8 mouse cellular contexts compared by ENCODE assay signal in genomic region chr6:85916596-85916995, GRCm38 (mm10). TPM values are rescaled to one million over a fixed set of nuclear protein-coding genes. Genes with fewer than 3 reads are reported as not detected.
A peak's percentile ranks its signal among the peaks of the same experiment; 100 is the strongest.
DNase-seq lines count a peak whose midpoint lies in the region; ATAC-seq and TF ChIP-seq lines count a peak whose summit lies in the region.

No protein-coding gene starts in this region.

- peaks cover 17% of the 10 kb centered on the region for H3K36me3 ChIP-seq in erythroblast, embryonic 14.5 days (ENCODE audit: control insufficient read depth)
- H3K36me3 ChIP-seq in spleen, adult 2 months (ENCODE audit: control insufficient read depth, insufficient read depth, low read length): no peaks in the 10 kb centered on the region
- no peaks in the 10 kb centered on the region for H3K36me3 ChIP-seq in liver, embryonic 11.5 days (ENCODE audit: control insufficient read depth, insufficient read depth, low read length)
- H3K36me3 ChIP-seq in stomach, embryonic 16.5 days (ENCODE audit: control insufficient read depth, insufficient read depth, low read length): no peaks in the 10 kb centered on the region

- no peaks in the 10 kb centered on the region for H3K9me3 ChIP-seq in erythroblast, embryonic 14.5 days (ENCODE audit: control insufficient read depth, low read length)
- H3K9me3 ChIP-seq in liver, embryonic 11.5 days (ENCODE audit: control insufficient read depth, low read length): no peaks in the 10 kb centered on the region
- no peaks in the 10 kb centered on the region for H3K9me3 ChIP-seq in stomach, embryonic 16.5 days (replicated peaks; ENCODE audit: control insufficient read depth, low read length)

- peaks cover 26% of the 10 kb centered on the region for H3K4me1 ChIP-seq in erythroblast, embryonic 14.5 days (ENCODE audit: control insufficient read depth)
- H3K4me1 ChIP-seq in spleen, adult 2 months (ENCODE audit: control insufficient read depth, insufficient read depth, insufficient read length): 0 out of 2 replicates have a peak, but pooled peaks cover 4% of the 10 kb centered on the region
- peaks cover 7% of the 10 kb centered on the region; the same call in 1 of the 2 replicates for H3K4me1 ChIP-seq in liver, embryonic 11.5 days (replicated peaks; ENCODE audit: control insufficient read depth, insufficient read depth, low read length)
- H3K4me1 ChIP-seq in stomach, embryonic 16.5 days (ENCODE audit: control insufficient read depth, insufficient read depth, low read length): peaks cover 12% of the 10 kb centered on the region

- no peak for TF ChIP-seq POLR2A in spleen, adult 2 months (IDR thresholded peaks at IDR 0.05; ENCODE audit: low read depth, low read length)

- peak overlapping the region; percentile 72 for H3K4me3 ChIP-seq in erythroblast, embryonic 14.5 days (replicated peaks)
- peak overlapping the region; percentile 90; the same call in 1 of the 2 replicates for H3K4me3 ChIP-seq in spleen, adult 2 months (ENCODE audit: extremely low read depth, insufficient read depth, insufficient read length)
- peak overlapping the region; percentile 59 for H3K4me3 ChIP-seq in liver, embryonic 11.5 days (ENCODE audit: low read depth, low read length)
- peak overlapping the region; percentile 72 for H3K4me3 ChIP-seq in stomach, embryonic 16.5 days (replicated peaks; ENCODE audit: low read length)

- WGBS in spleen, adult 2 months: 88% methylated on average over 6 of the region's 6 CpGs
- 74% methylated on average over 6 of the region's 6 CpGs for WGBS in liver, embryonic 11.5 days
- WGBS in stomach, embryonic 16.5 days: 72% methylated on average over 6 of the region's 6 CpGs

- no peak for ATAC-seq in erythroblast, adult 5-6 weeks (replicated peaks; ENCODE audit: low FRiP score, poor library complexity, severe bottlenecking)
- no peak; the same call in 1 of the 2 replicates for ATAC-seq in liver, embryonic 11.5 days (replicated peaks; ENCODE audit: low FRiP score)
- no peak for ATAC-seq in stomach, embryonic 16.5 days (ENCODE audit: insufficient read depth, low FRiP score)

- H3K9ac ChIP-seq in liver, embryonic 11.5 days (ENCODE audit: low read depth, low read length): peak overlapping the region; percentile 83
- peak overlapping the region; percentile 83 for H3K9ac ChIP-seq in stomach, embryonic 16.5 days (ENCODE audit: low read length)

- DNase-seq in spleen, adult 2 months (ENCODE audit: low read depth in 1 of 2, low spot score in 2 of 2): no peak
- DNase-seq in spleen, adult 18-20 months: no peak
- no peak for DNase-seq in liver, embryonic 11.5 days (ENCODE audit: low spot score)
- no peak for DNase-seq in urinary bladder, postnatal 10 days (ENCODE audit: low spot score)
- no peak for DNase-seq in frontal cortex, postnatal 36 days (ENCODE audit: low spot score in 2 of 2)

- H3K27ac ChIP-seq in spleen, adult 2 months (ENCODE audit: insufficient read depth, low read length): peak overlapping the region; percentile 64; the same call in 1 of the 2 replicates
- H3K27ac ChIP-seq in liver, embryonic 11.5 days (ENCODE audit: low read depth, low read length): 0 out of 2 replicates have a peak overlapping the region, but pooled peaks have one; percentile 79
- H3K27ac ChIP-seq in stomach, embryonic 16.5 days (ENCODE audit: low read length): no peak overlapping the region

- H3K27me3 ChIP-seq in erythroblast, embryonic 14.5 days (ENCODE audit: control insufficient read depth): no peaks in the 10 kb centered on the region
- no peaks in the 10 kb centered on the region for H3K27me3 ChIP-seq in spleen, adult 2 months (ENCODE audit: control insufficient read depth, insufficient read depth, low read length)
- no peaks in the 10 kb centered on the region for H3K27me3 ChIP-seq in liver, embryonic 11.5 days (replicated peaks; ENCODE audit: control insufficient read depth, insufficient read depth, low read length)
- no peaks in the 10 kb centered on the region for H3K27me3 ChIP-seq in stomach, embryonic 16.5 days (ENCODE audit: control insufficient read depth, insufficient read depth, low read length)

- TF ChIP-seq CTCF in spleen, adult 2 months (IDR thresholded peaks at IDR 0.05; ENCODE audit: extremely low read depth, insufficient read depth, insufficient read length, insufficient replicate concordance): no peak

- peak overlapping the region; percentile 66 for H3K4me2 ChIP-seq in liver, embryonic 11.5 days
- H3K4me2 ChIP-seq in stomach, embryonic 16.5 days (ENCODE audit: low read depth, low read length): peak overlapping the region; percentile 58

RNA-seq across cellular contexts. Expression of gene Nat8f1, which starts 1.1 kb away (rescaled TPM):
- 0.13 TPM in 1 of 2 replicates, not detected in the other for polyA plus RNA-seq in erythroblast, embryonic 14.5 days (2012)
- not detected in 2 replicates for total RNA-seq in erythroblast, adult 5-6 weeks (2015; ENCODE audit: low replicate concordance)
- 0.42 and 4.8 TPM in 2 replicates for total RNA-seq in erythroblast, adult 5-6 weeks (2017; ENCODE audit: low replicate concordance)
- polyA plus RNA-seq in spleen, adult 2 months (2012; rRNA removed): 8.1 and 8.6 TPM in 2 replicates
- 5.2 and 6.8 TPM in 2 replicates for polyA plus RNA-seq in liver, embryonic 11.5 days (2014; fragmentation: Nextera tagmentation; extraction: Ambion mirVana)
- polyA plus RNA-seq in stomach, embryonic 16.5 days (2015; fragmentation: Nextera tagmentation; extraction: Ambion mirVana): 6.9 and 7.4 TPM in 2 replicates

RNA-seq across cellular contexts. Expression of gene Tprkb, which starts 4.9 kb away (rescaled TPM):
- polyA plus RNA-seq in erythroblast, embryonic 14.5 days (2012): 0.18 and 0.21 TPM in 2 replicates
- 7.3 and 10.4 TPM in 2 replicates for total RNA-seq in erythroblast, adult 5-6 weeks (2015; ENCODE audit: low replicate concordance)
- 4.3 and 11.9 TPM in 2 replicates for total RNA-seq in erythroblast, adult 5-6 weeks (2017; ENCODE audit: low replicate concordance)
- 6.7 and 7.2 TPM in 2 replicates for polyA plus RNA-seq in spleen, adult 2 months (2012; rRNA removed)
- polyA plus RNA-seq in liver, embryonic 11.5 days (2014; fragmentation: Nextera tagmentation; extraction: Ambion mirVana): 37.1 and 38.4 TPM in 2 replicates
- 28.1 and 30.8 TPM in 2 replicates for polyA plus RNA-seq in stomach, embryonic 16.5 days (2015; fragmentation: Nextera tagmentation; extraction: Ambion mirVana)

RNA-seq across cellular contexts. Expression of gene Nat8f4, which starts 11.9 kb away (rescaled TPM):
- 0.06 TPM in 1 of 2 replicates, not detected in the other for polyA plus RNA-seq in erythroblast, embryonic 14.5 days (2012)
- not detected in 2 replicates for total RNA-seq in erythroblast, adult 5-6 weeks (2015; ENCODE audit: low replicate concordance)
- 0.56 TPM in 1 of 2 replicates, not detected in the other for total RNA-seq in erythroblast, adult 5-6 weeks (2017; ENCODE audit: low replicate concordance)
- polyA plus RNA-seq in spleen, adult 2 months (2012; rRNA removed): 1.5 and 1.8 TPM in 2 replicates
- polyA plus RNA-seq in liver, embryonic 11.5 days (2014; fragmentation: Nextera tagmentation; extraction: Ambion mirVana): 1.9 TPM in 2 replicates
- polyA plus RNA-seq in stomach, embryonic 16.5 days (2015; fragmentation: Nextera tagmentation; extraction: Ambion mirVana): 3.8 and 4.5 TPM in 2 replicates

RNA-seq across cellular contexts. Expression of gene Dusp11, which starts 44.9 kb away (rescaled TPM):
- 2.2 and 2.3 TPM in 2 replicates for polyA plus RNA-seq in erythroblast, embryonic 14.5 days (2012)
- 64.8 and 77.0 TPM in 2 replicates for total RNA-seq in erythroblast, adult 5-6 weeks (2015; ENCODE audit: low replicate concordance)
- total RNA-seq in erythroblast, adult 5-6 weeks (2017; ENCODE audit: low replicate concordance): 34.7 and 35.2 TPM in 2 replicates
- polyA plus RNA-seq in spleen, adult 2 months (2012; rRNA removed): 21.3 and 25.7 TPM in 2 replicates
- polyA plus RNA-seq in liver, embryonic 11.5 days (2014; fragmentation: Nextera tagmentation; extraction: Ambion mirVana): 58.7 and 59.9 TPM in 2 replicates
- 48.3 and 50.1 TPM in 2 replicates for polyA plus RNA-seq in stomach, embryonic 16.5 days (2015; fragmentation: Nextera tagmentation; extraction: Ambion mirVana)

RNA-seq across cellular contexts. Expression of gene Nat8f2, which starts 47.6 kb away (rescaled TPM):
- polyA plus RNA-seq in erythroblast, embryonic 14.5 days (2012): not detected in 2 replicates
- total RNA-seq in erythroblast, adult 5-6 weeks (2015; ENCODE audit: low replicate concordance): not detected in 2 replicates
- total RNA-seq in erythroblast, adult 5-6 weeks (2017; ENCODE audit: low replicate concordance): not detected in 2 replicates
- polyA plus RNA-seq in spleen, adult 2 months (2012; rRNA removed): 0.02 TPM in 1 of 2 replicates, not detected in the other
- not detected in 2 replicates for polyA plus RNA-seq in liver, embryonic 11.5 days (2014; fragmentation: Nextera tagmentation; extraction: Ambion mirVana)
- 0.04 TPM in 1 of 2 replicates, not detected in the other for polyA plus RNA-seq in stomach, embryonic 16.5 days (2015; fragmentation: Nextera tagmentation; extraction: Ambion mirVana)
